Mouse (Mus musculus): ENCODE measurements around the gene Psmd5.

Psmd5 gene

GRCm38 (mm10) chr2:34874816-34875345, at the start of gene Psmd5:
Gene Psmd5, minus strand, starts transcription at chr2:34874968.
- no peak for DNase-seq (ENCODE audit: low spot score in 2 of 2)

- DNase-seq (ENCODE audit: low spot score in 2 of 2): no peak
These were observed 48.0 kb upstream of the Psmd5 start for GRCm38 (mm10) chr2:34922729-34923128.

DNA sequence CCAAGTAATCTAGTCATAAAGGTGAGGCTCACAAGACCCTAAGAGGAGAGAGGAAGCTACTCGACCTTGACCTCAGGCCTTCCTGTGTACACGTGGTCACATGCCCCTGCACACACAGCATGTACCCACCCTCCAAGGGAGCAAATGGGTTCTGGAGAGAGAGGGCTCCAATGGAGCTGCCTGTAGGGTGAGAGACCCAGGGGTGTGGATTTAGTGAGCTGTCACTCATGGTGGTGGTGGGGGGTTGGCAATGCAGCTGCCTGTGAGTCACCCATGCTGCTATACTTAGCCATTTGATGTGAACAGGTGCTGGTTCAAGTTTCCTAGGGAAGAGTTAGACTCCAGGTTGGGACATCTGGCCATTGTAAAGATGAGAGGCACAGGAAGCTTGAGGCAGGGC, 45.4 kb upstream of the Psmd5 start:
- no peak for DNase-seq (ENCODE audit: low spot score in 2 of 2)

DNA sequence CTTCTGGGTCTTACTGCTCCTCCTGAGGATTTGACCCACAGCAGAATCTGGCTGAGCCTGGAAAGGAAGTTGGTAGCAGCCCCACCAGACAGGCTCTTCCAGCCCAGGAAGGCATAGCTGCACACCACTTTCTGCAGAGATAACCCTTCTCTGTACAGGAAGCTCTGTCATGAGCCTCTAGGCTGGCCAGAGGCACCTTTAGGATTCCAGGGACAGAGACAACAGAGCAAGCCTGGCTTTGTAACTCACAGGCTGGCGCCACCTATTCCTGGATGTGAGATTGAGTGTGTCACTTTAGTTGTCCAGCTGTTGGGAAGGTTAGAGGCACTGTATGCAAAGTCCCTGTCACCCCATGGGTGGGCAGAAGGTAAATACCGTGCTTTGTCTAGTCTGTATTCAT, 40.3 kb upstream of the Psmd5 start:
- no peak for DNase-seq (ENCODE audit: low spot score in 2 of 2)

GRCm38 (mm10) chr2:34914823-34915082, 40.0 kb upstream of the Psmd5 start:
- no peak for DNase-seq (ENCODE audit: low spot score in 2 of 2)

DNA sequence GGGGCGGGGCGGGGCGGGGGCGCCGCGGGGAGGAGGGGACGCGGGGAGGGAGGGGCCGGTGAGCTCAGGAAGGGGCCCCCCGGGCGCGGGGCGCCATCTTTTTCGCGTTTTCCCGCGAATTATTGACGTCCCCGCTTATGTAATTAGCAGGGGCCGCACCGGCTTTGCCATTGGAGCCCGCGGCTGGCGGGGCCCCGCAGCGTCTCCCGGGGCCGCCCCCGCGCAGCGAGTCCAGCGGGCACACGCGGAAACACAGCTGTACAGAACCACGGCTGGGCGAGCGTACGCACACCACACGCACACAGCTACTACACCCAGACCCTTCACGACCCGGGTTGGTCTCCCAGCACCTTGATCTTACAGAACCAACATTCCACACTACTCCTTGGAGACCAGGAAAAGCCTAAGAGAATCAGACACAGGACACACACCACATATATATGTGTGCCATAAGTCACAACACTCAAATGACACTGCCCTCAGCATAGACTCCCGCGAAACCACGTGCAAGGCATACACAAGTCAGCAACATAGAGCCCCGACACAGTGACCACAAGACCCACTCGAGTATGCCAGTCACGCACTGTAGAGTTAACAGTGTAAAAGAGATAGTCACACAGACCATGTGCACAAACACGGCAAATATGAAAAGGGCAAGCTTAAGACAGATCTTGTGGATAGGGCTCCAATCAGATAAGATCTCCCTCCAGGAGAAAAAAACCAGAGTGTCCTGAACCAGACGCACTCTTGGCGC, 39.5 kb upstream of the Psmd5 start:
- no peak for DNase-seq (ENCODE audit: low spot score in 2 of 2)

GRCm38 (mm10) chr2:34913218-34914068, 38.7 kb upstream of the Psmd5 start, which contains the start of gene Phf19:
Gene Phf19, minus strand, starts transcription at chr2:34914026.
- no peak for DNase-seq (ENCODE audit: low spot score in 2 of 2)

DNA sequence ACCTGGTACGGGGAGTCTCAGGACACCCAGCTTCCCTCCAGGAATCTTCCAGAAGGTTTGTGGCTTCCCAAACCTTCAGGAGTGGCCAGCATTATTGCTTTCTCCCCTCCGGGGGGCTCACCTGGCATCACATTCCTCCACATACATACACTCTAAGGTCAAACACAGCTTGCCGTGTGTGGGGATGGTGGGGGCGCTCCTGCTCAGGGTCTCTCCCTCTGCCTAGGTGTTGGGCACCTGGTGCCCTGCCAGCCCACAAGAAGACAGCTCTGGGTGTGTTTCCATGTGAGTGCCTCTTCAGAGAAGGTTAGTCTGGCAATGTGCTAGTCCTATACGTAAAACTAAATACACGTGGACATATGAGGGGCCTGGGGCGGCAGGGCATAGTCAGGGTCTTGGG, 37.8 kb upstream of the Psmd5 start:
- DNase-seq (ENCODE audit: low spot score in 2 of 2): no peak

GRCm38 (mm10) chr2:34911871-34912270, 37.1 kb upstream of the Psmd5 start:
- DNase-seq (ENCODE audit: low spot score in 2 of 2): no peak

- DNase-seq (ENCODE audit: low spot score in 2 of 2): no peak
These were observed 35.0 kb upstream of the Psmd5 start for GRCm38 (mm10) chr2:34909719-34910118.

DNA sequence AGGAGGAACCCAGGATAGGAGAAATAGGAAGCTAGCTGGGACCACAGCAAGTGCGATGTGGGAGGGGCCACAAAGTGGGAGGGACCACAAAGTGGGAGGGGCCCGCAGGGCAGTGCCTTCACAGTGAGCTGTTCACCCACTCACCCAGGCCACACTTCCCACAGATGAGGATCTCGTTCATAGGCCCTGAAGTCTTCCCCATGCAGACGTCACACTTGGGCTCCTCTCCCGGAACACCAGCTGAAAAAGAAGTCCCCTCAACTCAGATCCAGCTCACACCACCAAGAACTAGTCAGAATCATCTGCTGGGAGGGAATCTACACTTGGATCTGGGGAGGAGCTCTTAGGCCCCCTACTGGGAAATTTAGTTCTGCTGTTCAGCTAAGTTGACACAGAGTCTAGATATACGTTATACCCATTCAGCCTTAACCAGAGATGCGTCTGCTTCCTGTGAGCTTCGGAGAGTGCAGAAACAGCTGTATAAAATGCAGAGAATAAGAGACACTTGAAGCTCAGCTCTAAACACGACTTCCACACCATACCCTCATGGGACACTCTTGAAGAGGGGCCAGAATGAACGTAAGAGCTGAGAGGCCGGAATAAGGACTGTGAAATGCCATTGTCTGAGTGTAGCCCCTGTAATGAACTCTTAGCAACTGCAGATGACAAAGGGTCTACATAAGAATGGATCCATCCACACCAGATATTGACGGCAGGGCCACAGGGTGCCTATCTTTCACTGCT, 32.3 kb upstream of the Psmd5 start:
- DNase-seq (ENCODE audit: low spot score in 2 of 2): no peak

DNA sequence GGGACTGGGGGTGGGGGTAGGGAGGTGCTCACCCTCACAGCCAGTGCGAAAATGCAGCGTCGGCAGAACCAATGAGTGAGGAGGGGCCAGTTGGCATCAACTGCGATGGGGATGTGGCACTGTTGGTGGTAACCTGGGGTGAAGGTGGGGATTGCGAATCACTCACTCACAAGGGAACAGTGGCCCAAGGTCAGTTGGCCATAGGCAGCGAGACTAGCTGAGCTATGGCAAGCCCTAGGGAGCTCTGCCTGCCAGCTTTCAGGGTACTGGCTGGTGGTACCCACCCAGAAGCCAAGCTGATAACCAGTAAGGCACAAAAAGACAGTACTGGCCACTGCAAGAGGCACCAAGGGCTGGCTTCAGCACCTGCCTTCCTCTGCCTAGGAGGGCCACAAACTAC, 31.7 kb upstream of the Psmd5 start:
- DNase-seq (ENCODE audit: low spot score in 2 of 2): no peak

DNA sequence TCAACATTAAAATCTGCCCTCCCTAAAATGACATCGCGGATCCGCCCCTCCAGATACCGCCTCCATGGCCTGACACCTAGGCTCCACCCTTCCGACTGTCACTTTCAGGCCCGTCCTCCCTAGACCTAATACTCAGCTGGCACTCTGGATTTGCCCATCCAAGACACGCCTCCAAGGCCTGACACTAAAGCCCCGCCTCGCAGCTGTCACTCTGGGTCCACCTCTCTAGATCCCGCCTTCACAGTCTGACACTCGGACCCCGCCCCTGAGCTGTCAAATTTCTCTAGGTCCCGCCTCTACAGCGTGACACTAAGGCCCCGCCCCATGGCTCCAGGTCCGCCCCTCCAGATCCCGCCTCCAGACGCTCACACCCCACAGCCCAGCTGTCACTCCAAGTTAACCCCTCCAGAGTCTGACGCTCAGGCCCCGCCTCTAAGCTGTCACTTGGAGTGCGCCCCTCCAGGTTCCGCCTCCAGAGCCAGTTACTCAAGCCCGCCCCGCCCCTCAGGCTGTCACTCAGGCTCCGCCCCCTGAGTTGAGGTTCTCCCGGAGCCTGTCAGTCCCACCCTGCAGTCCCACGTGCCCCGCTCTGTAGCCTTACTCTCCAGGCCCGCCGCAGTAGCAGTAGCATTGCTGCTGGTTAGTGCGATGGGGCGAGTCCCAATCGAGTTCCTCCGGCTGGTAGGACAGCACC, 30.2 kb upstream of the Psmd5 start:
- peak; percentile 91 to 95 for DNase-seq (ENCODE audit: low spot score in 2 of 2)

DNA sequence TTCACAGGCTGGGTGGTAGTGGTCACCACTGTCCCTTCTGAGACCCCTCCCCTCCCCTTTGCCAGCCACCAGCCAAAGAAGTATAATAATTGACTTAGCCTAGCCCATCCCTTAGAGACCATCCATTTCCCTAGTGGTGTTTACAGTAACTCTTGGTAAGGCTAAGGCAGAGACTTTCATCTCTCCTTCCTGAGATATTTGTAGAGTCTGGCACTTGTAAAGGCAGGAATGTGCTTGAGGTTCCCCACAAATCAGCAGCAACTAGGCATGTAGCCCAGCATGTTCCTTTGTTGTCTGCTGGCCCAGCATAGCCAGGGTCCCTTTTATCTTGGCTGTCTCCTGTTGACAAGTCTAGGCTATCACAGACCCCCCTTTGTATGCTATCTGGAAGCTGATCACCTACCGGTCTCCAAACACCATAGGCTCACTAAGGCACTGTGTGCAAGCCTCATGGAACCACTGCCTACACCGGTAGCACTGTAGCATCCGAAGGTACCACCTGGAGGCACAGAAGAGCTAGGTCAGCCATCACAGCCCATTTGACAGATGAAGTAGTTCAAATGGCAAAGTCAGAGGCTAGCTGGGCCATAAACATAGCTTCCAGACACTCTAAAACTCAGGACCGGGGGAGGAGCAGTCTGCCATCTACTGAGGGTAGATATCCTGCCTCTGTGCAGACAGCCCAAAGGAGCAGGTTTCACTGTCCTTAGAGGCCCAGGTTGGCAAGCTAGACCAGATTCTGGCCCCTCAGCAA, 29.1 kb upstream of the Psmd5 start:
- no peak for DNase-seq (ENCODE audit: low spot score in 2 of 2)

DNA sequence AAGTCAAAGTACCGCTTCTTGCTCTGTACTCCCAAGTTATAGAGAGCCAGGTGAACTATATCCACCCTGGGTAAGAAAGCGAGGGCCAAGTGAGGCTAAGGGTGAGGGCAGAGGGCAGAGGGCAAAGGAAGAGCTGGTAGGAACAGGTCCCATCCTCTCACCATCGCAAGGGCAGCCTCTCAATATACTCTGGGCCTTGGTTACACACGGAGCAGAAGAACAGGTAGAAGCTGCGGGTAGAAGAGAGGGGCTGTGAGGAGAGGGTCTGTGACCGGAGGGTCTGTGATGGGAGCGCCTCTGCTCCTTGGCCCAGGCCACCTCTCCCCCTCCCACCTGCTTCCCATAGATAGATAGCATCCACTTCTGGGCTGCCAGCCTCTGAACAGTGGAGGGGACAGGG, 28.4 kb upstream of the Psmd5 start:
- DNase-seq (ENCODE audit: low spot score in 2 of 2): no peak

GRCm38 (mm10) chr2:34902731-34903130, 28.0 kb upstream of the Psmd5 start:
- DNase-seq (ENCODE audit: low spot score in 2 of 2): no peak

GRCm38 (mm10) chr2:34901726-34902125, 27.0 kb upstream of the Psmd5 start:
- no peak for DNase-seq (ENCODE audit: low spot score in 2 of 2)

DNA sequence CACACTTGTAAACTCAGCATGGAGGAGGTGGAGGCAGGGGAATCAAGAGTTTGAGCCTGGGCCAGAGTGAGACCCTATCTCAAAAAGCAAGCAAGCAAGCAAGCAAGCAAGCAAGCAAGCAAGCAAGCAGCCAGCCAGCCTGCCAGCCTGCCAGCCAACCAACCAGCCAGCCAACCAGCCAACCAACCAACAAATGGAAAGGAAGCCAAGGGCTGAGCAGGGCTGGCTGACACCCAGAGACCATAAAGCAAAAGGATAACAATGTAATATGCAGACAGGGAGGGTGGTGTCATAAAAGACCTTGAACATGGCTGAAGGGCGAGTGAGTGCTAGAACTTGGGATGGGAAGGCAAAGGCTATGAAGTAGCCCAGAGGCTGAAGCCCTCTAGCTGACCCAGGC, 25.6 kb upstream of the Psmd5 start:
- no peak for DNase-seq (ENCODE audit: low spot score in 2 of 2)

- DNase-seq (ENCODE audit: low spot score in 2 of 2): no peak
These were observed 24.9 kb upstream of the Psmd5 start for GRCm38 (mm10) chr2:34899682-34900081.

DNA sequence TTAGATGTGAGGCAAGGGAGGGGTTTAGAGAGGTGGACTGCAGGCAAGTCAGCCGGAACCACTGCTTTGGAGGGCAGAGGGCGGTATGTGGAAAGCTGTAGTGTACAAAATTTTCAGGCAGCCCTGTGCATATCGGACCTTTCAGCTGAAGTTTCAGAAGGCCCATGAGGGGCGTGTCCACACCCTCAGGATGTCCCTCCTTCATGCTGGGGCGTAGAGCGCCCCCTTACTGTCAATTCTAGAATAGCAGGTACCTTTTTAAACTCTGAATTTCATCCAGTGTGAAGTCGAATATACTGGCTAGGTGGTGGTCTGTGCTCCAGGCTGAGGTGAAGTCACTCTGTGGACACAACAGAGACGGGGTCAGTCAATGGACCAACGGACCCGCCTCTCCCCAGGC, 23.1 kb upstream of the Psmd5 start:
- DNase-seq (ENCODE audit: low spot score in 2 of 2): no peak

DNA sequence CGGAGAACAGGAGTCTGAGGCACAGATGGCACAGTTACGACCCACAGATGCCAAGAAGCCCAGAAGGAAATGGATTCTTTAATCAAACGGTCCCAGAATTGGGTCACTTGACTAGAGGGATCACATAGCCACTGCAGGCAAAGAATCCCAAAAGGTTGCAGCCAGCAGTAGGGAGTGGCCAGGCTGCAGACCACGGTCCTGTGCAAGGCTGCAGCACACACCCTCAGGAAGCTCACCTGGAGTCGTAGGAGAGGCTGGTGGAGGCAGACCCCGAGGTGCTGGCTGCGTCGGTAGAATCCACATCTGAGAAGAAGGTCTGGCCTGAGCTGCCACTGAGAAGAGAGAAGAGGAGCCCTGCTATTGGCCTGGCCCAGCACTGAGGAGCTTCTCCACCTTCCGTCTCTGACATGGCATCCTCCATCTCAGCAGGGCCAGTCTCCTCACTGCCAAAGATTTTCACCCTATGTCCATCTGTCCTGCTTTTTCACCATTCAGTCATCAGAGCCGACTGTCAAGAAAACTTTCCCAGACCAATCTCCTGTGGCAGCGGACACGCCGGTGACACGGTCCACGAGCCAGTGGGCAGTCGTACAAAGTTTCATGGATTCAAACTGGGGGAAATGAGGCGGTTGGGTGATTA, 22.2 kb upstream of the Psmd5 start:
- no peak for DNase-seq (ENCODE audit: low spot score in 2 of 2)

All from frontal cortex, postnatal 25 days (tissue).